Mouse (Mus musculus) cortical plate, adult 2 months (tissue): ENCODE data around the gene Sdha.

Experiments
- CTCF ChIP-seq: fragments of 200-500 bp; IDR thresholded peaks from 2 replicates; pipeline ENCODE4 v1.5.1; 2011; ENCODE audit warnings: mild to moderate bottlenecking, control low read depth, low read length; ENCODE audit not compliant: insufficient read depth; ENCODE audit errors: extremely low read depth
- POLR2A ChIP-seq: fragments of 200-500 bp; IDR thresholded peaks from 2 replicates; pipeline ENCODE4 v1.6.1; 2011; ENCODE audit warnings: mild to moderate bottlenecking, low read length, control low read depth; ENCODE audit not compliant: insufficient read depth; ENCODE audit errors: extremely low read depth

- TF ChIP-seq POLR2A (no peak), CTCF (no peak)
Observed at GRCm38 (mm10) chr13:74381533-74382276, 31.6 kb upstream of the Sdha start.
